Mouse (Mus musculus) embryonic facial prominence, embryonic 11.5 days (tissue): ENCODE data around the gene Zfp462. TPM values are rescaled to one million over a fixed set of nuclear protein-coding genes. Genes with fewer than 3 reads are reported as not detected.

ENCODE experiments used
- ATAC-seq: fragments of 200-750 bp; cut with Nextera tagmentation; replicated peaks from 2 replicates; pipeline ENCODE4 v1.8.0; 2017; ENCODE audit warnings: low read depth; ENCODE audit not compliant: insufficient number of reproducible peaks, low FRiP score, low TSS enrichment
- DNase-seq: peaks from one replicate; pipeline ENCODE4 v3.0.0-alpha.2; 2015; ENCODE audit warnings: low spot score
- H3K27ac ChIP-seq: fragments of 300-500 bp; sonication (generic); replicated peaks from 2 replicates; pipeline ENCODE4 v1.5.1; 2014; ENCODE audit warnings: mild to moderate bottlenecking, low read depth, low read length, control low read depth
- H3K27me3 ChIP-seq: fragments of 300-500 bp; sonication (generic); 2 replicates; pipeline ENCODE4 v1.6.1; 2014; ENCODE audit warnings: mild to moderate bottlenecking, low read length, moderate library complexity, mixed read lengths; ENCODE audit not compliant: control insufficient read depth, insufficient read depth
- H3K36me3 ChIP-seq: fragments of 300-500 bp; sonication (generic); replicated peaks from 2 replicates; pipeline ENCODE4 v1.6.1; 2014; ENCODE audit warnings: low read depth, mild to moderate bottlenecking, low read length, moderate library complexity, mixed read lengths; ENCODE audit not compliant: control insufficient read depth, insufficient read depth
- H3K4me1 ChIP-seq: fragments of 300-500 bp; sonication (generic); 2 replicates; pipeline ENCODE4 v1.6.1; 2014; ENCODE audit warnings: low read length, mixed read lengths; ENCODE audit not compliant: control insufficient read depth, insufficient read depth
- H3K4me2 ChIP-seq: fragments of 300-500 bp; sonication (generic); 2 replicates; pipeline ENCODE4 v1.6.1; 2014; ENCODE audit warnings: low read depth, mild to moderate bottlenecking, control low read depth, low read length, moderate library complexity
- H3K4me3 ChIP-seq: fragments of 300-500 bp; sonication (generic); 2 replicates; pipeline ENCODE4 v1.5.1; 2014; ENCODE audit warnings: low read depth, low read length, control low read depth
- H3K9ac ChIP-seq: fragments of 300-500 bp; sonication (generic); replicated peaks from 2 replicates; pipeline ENCODE4 v1.6.1; 2014; ENCODE audit warnings: mild to moderate bottlenecking, control low read depth, low read length
- H3K9me3 ChIP-seq: fragments of 300-500 bp; sonication (generic); replicated peaks from 2 replicates; pipeline ENCODE4 v1.6.1; 2016; ENCODE audit warnings: mild to moderate bottlenecking, low read length, inconsistent platforms, mixed read lengths; ENCODE audit not compliant: control insufficient read depth
- WGBS: fragments of 180-500 bp; shearing (Covaris S2); extraction: QIAGEN DNeasy Blood & Tissue Kit; methylation state at CpG from one replicate; pipeline ENCODE4 v1.1.7; 2014; 5-methylcytosine and 5-hydroxymethylcytosine counted together
- polyA plus RNA-seq: library from polyadenylated mRNA; unstranded; fragments of >200 nt; fragmentation: Nextera tagmentation; extraction: Ambion mirVana; gene quantifications from 2 replicates; pipeline ENCODE4 v1.2.1, GENCODE M21; 2014

The Zfp462 gene
- polyA plus RNA-seq, 1 experiment from 2014 or later, result 16.9 TPM

- no peaks in the 10 kb centered on the region for H3K27me3 ChIP-seq
- no peak overlapping the region for H3K4me3 ChIP-seq
- no peak overlapping the region for H3K9ac ChIP-seq
- ATAC-seq (no peak), DNase-seq (no peak)
- H3K9me3 ChIP-seq, result no peaks in the 10 kb centered on the region
- WGBS, result 87% methylated on average over 6 of the region's 6 CpGs
- no peak overlapping the region for H3K4me2 ChIP-seq
- no peaks in the 10 kb centered on the region; the same call in 1 of the 2 replicates for H3K36me3 ChIP-seq
- H3K27ac ChIP-seq, result no peak overlapping the region
- no peaks in the 10 kb centered on the region for H3K4me1 ChIP-seq
These were observed 96.4 kb downstream of the Zfp462 start for GRCm38 (mm10) chr4:55041106-55041730.

GRCm38 (mm10) chr4:55042573-55042972 is 97.7 kb downstream of the Zfp462 start:
- Histone ChIP-seq H3K27ac (no peak overlapping the region), H3K4me3 (no peak overlapping the region), H3K27me3 (no peaks in the 10 kb centered on the region), H3K9me3 (no peaks in the 10 kb centered on the region), H3K4me1 (no peaks in the 10 kb centered on the region), H3K4me2 (no peak overlapping the region), H3K36me3 (no peaks in the 10 kb centered on the region), H3K9ac (no peak overlapping the region)
- 64% methylated on average over 4 of the region's 4 CpGs for WGBS
- ATAC-seq (no peak), DNase-seq (peak; percentile 49)

- peaks cover 8% of the 10 kb centered on the region for H3K36me3 ChIP-seq
- ATAC-seq, result no peak
- no peaks in the 10 kb centered on the region for H3K9me3 ChIP-seq
- WGBS, result 79% methylated on average over 7 of the region's 7 CpGs
- DNase-seq, result no peak
- no peak overlapping the region for H3K27ac ChIP-seq
- H3K27me3 ChIP-seq, result no peaks in the 10 kb centered on the region
- no peaks in the 10 kb centered on the region for H3K4me1 ChIP-seq
- no peak overlapping the region for H3K4me3 ChIP-seq
- no peak overlapping the region for H3K9ac ChIP-seq
- H3K4me2 ChIP-seq, result no peak overlapping the region
These were observed 102.4 kb downstream of the Zfp462 start for GRCm38 (mm10) chr4:55047266-55047665.

GRCm38 (mm10) chr4:55049938-55050610 is 105.2 kb downstream of the Zfp462 start:
- Histone ChIP-seq H3K27ac (no peak overlapping the region), H3K4me2 (no peak overlapping the region), H3K4me1 (no peaks in the 10 kb centered on the region), H3K27me3 (no peaks in the 10 kb centered on the region), H3K4me3 (no peak overlapping the region), H3K36me3 (peaks cover 22% of the 10 kb centered on the region), H3K9me3 (no peaks in the 10 kb centered on the region), H3K9ac (no peak overlapping the region)
- ATAC-seq (no peak), DNase-seq (no peak)
- WGBS, result 78% methylated on average over 16 of the region's 16 CpGs

GRCm38 (mm10) chr4:55051345-55051744 is 106.5 kb downstream of the Zfp462 start:
- H3K4me3 ChIP-seq, result no peak overlapping the region
- H3K9me3 ChIP-seq, result no peaks in the 10 kb centered on the region
- ATAC-seq (no peak), DNase-seq (no peak)
- no peak overlapping the region for H3K4me2 ChIP-seq
- H3K9ac ChIP-seq, result no peak overlapping the region
- no peaks in the 10 kb centered on the region for H3K4me1 ChIP-seq
- 88% methylated on average over 4 of the region's 4 CpGs for WGBS
- H3K36me3 ChIP-seq, result peaks cover 22% of the 10 kb centered on the region
- no peak overlapping the region for H3K27ac ChIP-seq
- H3K27me3 ChIP-seq, result no peaks in the 10 kb centered on the region

GRCm38 (mm10) chr4:55052686-55053085 is 107.8 kb downstream of the Zfp462 start:
- Histone ChIP-seq H3K27ac (no peak overlapping the region), H3K9ac (no peak overlapping the region), H3K4me3 (no peak overlapping the region), H3K4me2 (no peak overlapping the region), H3K9me3 (no peaks in the 10 kb centered on the region), H3K27me3 (no peaks in the 10 kb centered on the region), H3K4me1 (no peaks in the 10 kb centered on the region), H3K36me3 (peaks cover 22% of the 10 kb centered on the region)
- ATAC-seq (no peak), DNase-seq (no peak)
- 87% methylated on average over 10 of the region's 10 CpGs for WGBS

GRCm38 (mm10) chr4:55057666-55058455 is 113.0 kb downstream of the Zfp462 start:
- WGBS, result 90% methylated on average over 10 of the region's 10 CpGs
- H3K4me3 ChIP-seq, result no peak overlapping the region
- no peak for ATAC-seq
- no peak overlapping the region for H3K27ac ChIP-seq
- no peaks in the 10 kb centered on the region for H3K9me3 ChIP-seq
- no peaks in the 10 kb centered on the region for H3K27me3 ChIP-seq
- no peak overlapping the region for H3K4me2 ChIP-seq
- no peaks in the 10 kb centered on the region for H3K4me1 ChIP-seq
- DNase-seq, result no peak
- H3K9ac ChIP-seq, result no peak overlapping the region
- peaks cover 12% of the 10 kb centered on the region for H3K36me3 ChIP-seq

- Histone ChIP-seq H3K4me2 (no peak overlapping the region), H3K36me3 (peaks cover 9% of the 10 kb centered on the region), H3K4me1 (no peaks in the 10 kb centered on the region), H3K9me3 (no peaks in the 10 kb centered on the region), H3K27me3 (no peaks in the 10 kb centered on the region), H3K9ac (no peak overlapping the region), H3K27ac (no peak overlapping the region), H3K4me3 (no peak overlapping the region)
- ATAC-seq (no peak), DNase-seq (no peak)
- WGBS, result 89% methylated on average over 5 of the region's 5 CpGs
These were observed 114.1 kb downstream of the Zfp462 start for GRCm38 (mm10) chr4:55058901-55059300.
